23 mouse cellular contexts compared by ENCODE assay signal in genomic region chr16:13013891-13014644, GRCm38 (mm10).
DNase-seq lines count a peak whose midpoint lies in the region; ATAC-seq and TF ChIP-seq lines count a peak whose summit lies in the region.
"Had no signal": no experiment of that assay in that cellular context is flagged by ENCODE, and none has a peak within 500 bp of the region (broad histone marks: within the 10 kb centered on the region; RNA-seq: fewer than 3 reads in every experiment).

No protein-coding gene starts in this region.

- no peak overlapping the region for H3K4me2 ChIP-seq in limb, embryonic 14.5 days (replicated peaks; ENCODE audit: low read depth, low read length, severe bottlenecking)
- no peak overlapping the region for H3K4me2 ChIP-seq in embryonic facial prominence, embryonic 11.5 days (ENCODE audit: low read depth, low read length)
- H3K4me2 ChIP-seq: embryonic facial prominence, embryonic 13.5 days; forebrain, embryonic 12.5 days; limb, embryonic 13.5 days; lung, embryonic 15.5 days; midbrain, embryonic 13.5 days had no signal

- H3K4me3 ChIP-seq in limb, embryonic 14.5 days (replicated peaks; ENCODE audit: low read length): no peak overlapping the region
- no peak overlapping the region for H3K4me3 ChIP-seq in limb, embryonic 10.5 days
- no peak overlapping the region for H3K4me3 ChIP-seq in embryonic facial prominence, embryonic 11.5 days (ENCODE audit: low read depth, low read length)
- H3K4me3 ChIP-seq: embryonic facial prominence, embryonic 13.5 days; erythroblast, embryonic 14.5 days; forebrain, embryonic 12.5 days; heart, embryonic 10.5 days; limb, embryonic 13.5 days; lung, embryonic 15.5 days; megakaryocyte, embryonic 14.5 days; midbrain, embryonic 13.5 days had no signal

- ATAC-seq in limb, embryonic 14.5 days (ENCODE audit: low FRiP score, low read depth): 0 out of 2 replicates have a peak, but pooled peaks have one; percentile 34
- no peak; the same call in 1 of the 2 replicates for ATAC-seq in embryonic facial prominence, embryonic 11.5 days (replicated peaks; ENCODE audit: insufficient number of reproducible peaks, low FRiP score, low TSS enrichment, low read depth)
- ATAC-seq: hindbrain, embryonic 16.5 days; intestine, postnatal 0 days; midbrain, embryonic 13.5 days had no signal

- no peaks in the 10 kb centered on the region for H3K4me1 ChIP-seq in limb, embryonic 14.5 days (ENCODE audit: control insufficient read depth, insufficient read depth, low read length)
- H3K4me1 ChIP-seq in limb, embryonic 10.5 days: no peaks in the 10 kb centered on the region
- H3K4me1 ChIP-seq in embryonic facial prominence, embryonic 11.5 days (ENCODE audit: control insufficient read depth, insufficient read depth, low read length): no peaks in the 10 kb centered on the region
- H3K4me1 ChIP-seq: embryonic facial prominence, embryonic 13.5 days; heart, embryonic 10.5 days; limb, embryonic 13.5 days; lung, embryonic 15.5 days; megakaryocyte, embryonic 14.5 days; midbrain, embryonic 13.5 days had no signal

- DNase-seq in embryo, embryonic 10 days (ENCODE audit: low spot score): peak; percentile 6
- DNase-seq in embryo, embryonic 11 days: no peak
- DNase-seq in limb, embryonic 14.5 days (ENCODE audit: low spot score): no peak
- no peak for DNase-seq in limb, embryonic 10.5 days (ENCODE audit: low spot score)
- DNase-seq in urinary bladder, postnatal 14 days (ENCODE audit: low spot score): peak; percentile 7
- no peak for DNase-seq in urinary bladder, postnatal 4 days (ENCODE audit: low spot score in 2 of 2)
- peak; percentile 22 for DNase-seq in embryonic facial prominence, embryonic 11.5 days (ENCODE audit: low spot score)
- no peak for DNase-seq in ovary, adult 18-20 months (ENCODE audit: low spot score)
- DNase-seq: adrenal gland, postnatal 25 days; cerebellum, adult 9-10 months; lung, postnatal 36 days; thymus, postnatal 14 days had no signal

- no peaks in the 10 kb centered on the region for H3K36me3 ChIP-seq in limb, embryonic 14.5 days (ENCODE audit: control insufficient read depth, insufficient read depth, low read length)
- no peaks in the 10 kb centered on the region for H3K36me3 ChIP-seq in limb, embryonic 10.5 days
- H3K36me3 ChIP-seq in embryonic facial prominence, embryonic 11.5 days (replicated peaks; ENCODE audit: control insufficient read depth, insufficient read depth, low read depth, low read length): no peaks in the 10 kb centered on the region
- H3K36me3 ChIP-seq: embryonic facial prominence, embryonic 13.5 days; forebrain, embryonic 12.5 days; heart, embryonic 10.5 days; limb, embryonic 13.5 days; lung, embryonic 15.5 days; midbrain, embryonic 13.5 days had no signal

- no peaks in the 10 kb centered on the region for H3K27me3 ChIP-seq in limb, embryonic 14.5 days (ENCODE audit: control insufficient read depth, insufficient read depth, low read length)
- no peaks in the 10 kb centered on the region for H3K27me3 ChIP-seq in limb, embryonic 10.5 days (ENCODE audit: low read depth, poor library complexity, severe bottlenecking)
- H3K27me3 ChIP-seq in embryonic facial prominence, embryonic 11.5 days (ENCODE audit: control insufficient read depth, insufficient read depth, low read length): no peaks in the 10 kb centered on the region
- H3K27me3 ChIP-seq: embryonic facial prominence, embryonic 13.5 days; forebrain, embryonic 12.5 days; limb, embryonic 13.5 days; lung, embryonic 15.5 days; megakaryocyte, embryonic 14.5 days; midbrain, embryonic 13.5 days had no signal

- WGBS in limb, embryonic 14.5 days: 57% methylated on average over 10 of the region's 10 CpGs
- WGBS in limb, embryonic 10.5 days: 70% methylated on average over 10 of the region's 10 CpGs
- 56% methylated on average over 10 of the region's 10 CpGs for WGBS in embryonic facial prominence, embryonic 11.5 days

- no peaks in the 10 kb centered on the region for H3K9me3 ChIP-seq in limb, embryonic 14.5 days (ENCODE audit: control insufficient read depth, low read length)
- no peaks in the 10 kb centered on the region for H3K9me3 ChIP-seq in limb, embryonic 10.5 days (replicated peaks)
- no peaks in the 10 kb centered on the region for H3K9me3 ChIP-seq in embryonic facial prominence, embryonic 11.5 days (replicated peaks; ENCODE audit: control insufficient read depth, low read length)
- H3K9me3 ChIP-seq: embryonic facial prominence, embryonic 13.5 days; forebrain, embryonic 12.5 days; heart, embryonic 10.5 days; limb, embryonic 13.5 days; lung, embryonic 15.5 days; megakaryocyte, embryonic 14.5 days; midbrain, embryonic 13.5 days had no signal

- TF ChIP-seq POLR2A in limb, embryonic 14.5 days (IDR thresholded peaks at IDR 0.05; ENCODE audit: borderline replicate concordance, extremely low read depth, insufficient read depth, insufficient read length): no peak

- no peak overlapping the region for H3K9ac ChIP-seq in limb, embryonic 14.5 days (ENCODE audit: low read depth, low read length, severe bottlenecking)
- H3K9ac ChIP-seq in embryonic facial prominence, embryonic 11.5 days (replicated peaks; ENCODE audit: low read length): no peak overlapping the region
- H3K9ac ChIP-seq: embryonic facial prominence, embryonic 13.5 days; forebrain, embryonic 12.5 days; limb, embryonic 13.5 days; liver, embryonic 14.5 days; lung, embryonic 15.5 days; midbrain, embryonic 13.5 days had no signal

- no peak overlapping the region for H3K27ac ChIP-seq in limb, embryonic 14.5 days (replicated peaks; ENCODE audit: low read depth, low read length)
- H3K27ac ChIP-seq in limb, embryonic 10.5 days: no peak overlapping the region
- H3K27ac ChIP-seq in embryonic facial prominence, embryonic 11.5 days (replicated peaks; ENCODE audit: low read depth, low read length): no peak overlapping the region
- H3K27ac ChIP-seq: embryonic facial prominence, embryonic 13.5 days; forebrain, embryonic 12.5 days; heart, embryonic 10.5 days; limb, embryonic 13.5 days; liver, embryonic 14.5 days; lung, embryonic 15.5 days; midbrain, embryonic 13.5 days had no signal

Comparison
In these comparisons a context has a peak if more than half of its experiments do, and no peak if none do; other contexts are left out.
1. DNase-seq: peak in embryo, embryonic 10 days (single experiment), urinary bladder, postnatal 14 days (single experiment) and embryonic facial prominence, embryonic 11.5 days (single experiment); none in embryo, embryonic 11 days (single experiment), limb, embryonic 14.5 days (single experiment), limb, embryonic 10.5 days (single experiment), urinary bladder, postnatal 4 days (0 of 2) and ovary, adult 18-20 months (single experiment).